Mouse (Mus musculus): ENCODE results near the gene Erg.

DNA sequence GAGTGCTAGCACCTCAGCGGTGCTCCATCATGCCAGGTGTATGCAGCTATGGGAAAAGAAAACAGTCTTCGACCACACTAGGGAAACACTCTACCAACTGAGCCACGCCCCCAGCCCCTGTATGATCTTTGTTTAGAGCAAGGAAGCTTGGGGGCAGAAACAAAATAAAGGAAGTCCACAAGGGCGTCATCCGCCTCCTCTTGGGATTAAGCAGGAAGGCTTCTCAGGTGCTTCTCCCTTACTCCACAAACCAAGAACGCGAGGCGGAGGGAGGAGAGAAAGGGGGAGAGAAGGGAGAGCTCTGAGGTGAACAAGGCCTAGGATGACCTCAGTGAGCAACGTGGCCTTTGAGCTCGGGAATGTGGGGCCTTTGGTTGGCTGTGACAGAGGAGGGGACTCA is 241.4 kb downstream of the Erg start:
- no peak for TF ChIP-seq CTCF (IDR thresholded peaks at IDR 0.05; ENCODE audit: low read depth)
- TF ChIP-seq EP300 (IDR thresholded peaks at IDR 0.05; ENCODE audit: low read depth): no peak

Data from liver, postnatal 0 days (tissue).